Mouse (Mus musculus) stomach, adult 2 months (tissue): ENCODE data around the gene Tmtc2. TPM values are rescaled to one million over a fixed set of nuclear protein-coding genes. Genes with fewer than 3 reads are reported as not detected.

ENCODE experiments used
- polyA plus RNA-seq: library from polyadenylated mRNA; depleted of rRNA; stranded (reverse); fragments of >200 nt; gene quantifications from 2 replicates; pipeline ENCODE4 v1.2.3, GENCODE M21; 2012; rRNA removed

Gene Tmtc2
- 0.84 and 1.7 TPM in 2 replicates for polyA plus RNA-seq

GRCm38 (mm10) chr10:105573908-105574694, at the start of gene Tmtc2:
Gene Tmtc2 (minus strand): TSS chr10:105574451.

